Mouse (Mus musculus): Measurements from ENCODE around the gene Olfr477.
"Not testable (repeated sequence)": the region's sequence is repeated elsewhere in the genome, so short reads cannot be mapped to it uniquely, and the experiment has no call there.

Gene Olfr477

DNA sequence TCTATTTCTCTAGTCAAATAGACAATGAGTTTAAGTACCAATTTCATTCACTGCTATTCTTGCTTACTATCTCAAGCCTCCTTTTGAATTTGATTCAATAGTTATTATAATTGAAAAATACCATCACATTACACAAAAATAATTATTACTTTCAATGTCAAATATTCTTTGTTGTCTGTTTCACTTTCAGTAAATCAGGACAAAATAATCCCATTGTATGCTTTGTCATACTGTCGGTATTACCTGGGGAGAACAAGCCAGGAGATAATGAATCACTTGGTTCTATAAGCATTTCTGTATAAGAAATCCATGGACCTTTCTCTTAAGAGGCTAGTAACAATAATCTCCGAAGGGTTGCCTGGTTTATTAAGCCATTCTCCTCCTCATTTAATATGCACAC, at the start of gene Olfr477:
Gene Olfr477 (plus strand): TSS at position 301 of the 400 bp plus-strand sequence.
- no peak for DNase-seq

DNA sequence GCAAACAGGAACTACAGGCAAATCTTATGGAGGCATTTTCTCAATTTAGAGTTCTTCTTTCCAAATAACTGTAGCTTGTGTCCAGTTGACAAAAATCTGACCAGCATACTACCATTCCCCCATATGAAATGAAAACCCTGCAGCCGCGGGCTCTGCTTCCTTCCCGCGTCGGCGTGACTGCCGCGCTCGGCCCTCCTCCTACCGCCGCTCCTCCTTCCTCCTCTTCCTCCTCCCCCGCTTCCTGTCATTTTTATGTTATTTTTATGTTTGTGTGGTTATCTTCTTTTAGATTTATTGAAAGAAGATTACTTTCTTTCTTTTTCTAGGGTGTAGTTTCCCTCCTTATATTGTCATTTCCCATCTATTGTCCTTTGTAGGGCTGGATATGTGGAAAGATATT, 34.0 kb upstream of the Olfr477 start:
- DNase-seq: not testable (repeated sequence)

DNA sequence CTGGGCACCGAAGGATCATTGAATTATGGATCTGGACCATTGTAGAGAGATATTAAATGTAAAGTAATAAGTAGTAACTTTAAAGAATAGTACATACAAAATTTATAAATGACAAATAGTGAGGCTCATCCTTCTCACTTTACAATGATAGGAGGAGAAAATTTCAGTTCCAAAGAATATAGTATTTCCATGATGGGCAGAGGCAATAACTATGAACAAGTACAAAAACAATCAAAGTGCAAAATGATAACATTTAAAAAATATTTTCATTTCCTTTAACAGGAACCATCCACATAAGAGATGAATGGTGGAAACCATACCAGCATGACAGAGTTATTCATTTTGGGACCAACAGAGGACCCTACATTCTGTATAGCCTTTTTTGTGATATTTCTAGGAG, 32.1 kb upstream of the Olfr477 start, which contains the start of gene Olfr474:
Gene Olfr474 (plus strand): TSS at position 301 of the 400 bp plus-strand sequence.
- DNase-seq: no peak

DNA sequence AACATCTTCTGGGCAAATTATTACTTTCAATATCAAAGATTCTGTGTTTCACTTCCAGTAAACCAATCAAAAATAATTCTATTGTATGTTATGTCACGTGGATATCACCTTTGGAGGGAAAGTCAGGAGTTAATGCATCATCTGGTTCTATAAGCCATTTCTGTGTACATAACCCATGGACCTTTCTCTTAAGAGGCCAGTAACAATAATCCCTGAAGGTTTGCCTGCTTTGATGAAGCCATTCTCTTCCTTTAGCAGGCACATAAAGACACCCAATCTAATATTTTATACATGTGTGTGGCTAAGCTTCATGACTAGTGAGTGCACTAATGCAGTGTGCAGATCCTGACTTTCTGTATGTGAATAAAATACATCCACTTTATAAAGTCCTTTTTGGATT, 22.0 kb upstream of the Olfr477 start, which contains the start of gene Olfr476:
Gene Olfr476 (plus strand): TSS at position 301 of the 400 bp plus-strand sequence.
- no peak for DNase-seq

DNA sequence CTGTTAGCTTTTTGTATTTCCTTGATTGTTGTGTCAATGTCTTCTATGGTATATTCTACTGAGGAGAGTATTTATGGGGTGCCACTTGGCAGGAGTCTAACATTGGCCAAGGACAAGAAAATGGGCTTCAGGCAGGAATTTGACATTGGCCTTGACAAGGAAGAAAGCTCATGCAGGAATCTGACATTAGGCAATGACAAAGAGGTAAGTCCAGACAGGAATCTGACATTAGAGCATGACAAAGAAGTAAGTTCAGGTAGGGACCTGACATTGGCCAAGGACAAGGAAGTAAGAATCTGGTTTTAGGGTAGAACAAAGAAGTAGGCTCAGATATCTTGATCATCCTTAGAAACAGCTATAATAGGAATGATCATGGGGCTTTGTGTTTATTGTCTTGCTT, 27.8 kb downstream of the Olfr477 start:
- DNase-seq: not testable (repeated sequence)

DNA sequence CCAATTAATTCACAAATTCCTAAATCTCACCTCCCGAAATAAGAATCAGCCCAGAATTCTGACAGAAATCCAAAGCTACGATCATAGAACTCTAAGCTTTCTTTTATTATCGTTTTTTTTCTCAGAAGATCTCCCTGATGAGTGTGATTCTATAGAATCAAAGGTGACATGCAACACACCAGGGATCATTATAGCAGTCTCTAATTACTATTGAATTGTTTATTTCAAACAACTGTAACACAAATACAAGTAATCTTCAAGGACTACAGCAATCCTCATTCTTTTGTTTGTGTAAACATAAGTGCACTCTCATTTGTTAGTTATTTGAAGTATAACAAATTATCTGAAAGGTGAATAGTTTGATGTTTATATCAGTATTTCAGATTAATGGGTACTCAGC, 47.4 kb downstream of the Olfr477 start, which contains the start of gene Olfr478:
Gene Olfr478 (minus strand): TSS at position 101 of the 400 bp plus-strand sequence.
- no peak for DNase-seq
